Mouse (Mus musculus) heart, embryonic 13.5 days (tissue): ENCODE measurements around the gene Clk2. TPM values are rescaled to one million over a fixed set of nuclear protein-coding genes. Genes with fewer than 3 reads are reported as not detected.

Experiments used
- ATAC-seq: fragments of 200-750 bp; cut with Nextera tagmentation; 2 replicates; pipeline ENCODE4 v1.8.0; 2017; ENCODE audit warnings: moderate TSS enrichment; ENCODE audit not compliant: insufficient number of reproducible peaks, low FRiP score, low TSS enrichment; ENCODE audit errors: extremely low read depth
- H3K27ac ChIP-seq: fragments of 300-500 bp; sonication (generic); replicated peaks from 2 replicates; pipeline ENCODE4 v1.5.1; 2015; ENCODE audit warnings: moderate library complexity, mild to moderate bottlenecking, inconsistent platforms
- H3K27me3 ChIP-seq: fragments of 300-500 bp; sonication (generic); replicated peaks from 2 replicates; pipeline ENCODE4 v1.6.1; 2015; ENCODE audit warnings: mild to moderate bottlenecking, inconsistent platforms
- H3K36me3 ChIP-seq: fragments of 300-500 bp; sonication (generic); 2 replicates; pipeline ENCODE4 v1.6.1; 2015; ENCODE audit warnings: mild to moderate bottlenecking, inconsistent platforms
- H3K4me1 ChIP-seq: fragments of 300-500 bp; sonication (generic); 2 replicates; pipeline ENCODE4 v1.6.1; 2015; ENCODE audit warnings: inconsistent platforms
- H3K4me2 ChIP-seq: fragments of 300-500 bp; sonication (generic); 2 replicates; pipeline ENCODE4 v1.6.1; 2015; ENCODE audit warnings: inconsistent platforms, mild to moderate bottlenecking, moderate library complexity
- H3K4me3 ChIP-seq: fragments of 300-500 bp; sonication (generic); 2 replicates; pipeline ENCODE4 v1.5.1; 2015; ENCODE audit warnings: moderate library complexity, mild to moderate bottlenecking, inconsistent platforms
- H3K9ac ChIP-seq: fragments of 300-500 bp; sonication (generic); 2 replicates; pipeline ENCODE4 v1.6.1; 2015; ENCODE audit warnings: inconsistent platforms, mild to moderate bottlenecking, moderate library complexity
- H3K9me3 ChIP-seq: fragments of 300-500 bp; sonication (generic); 2 replicates; pipeline ENCODE4 v1.6.1; 2016; ENCODE audit warnings: inconsistent platforms
- whole genome bisulfite sequencing: fragments of 180-500 bp; shearing (Covaris S2); methylation state at CpG from one replicate; pipeline ENCODE4 v1.1.7; 2015; ENCODE audit warnings: mixed read lengths; 5-methylcytosine and 5-hydroxymethylcytosine counted together
- polyA plus RNA-seq: library from polyadenylated mRNA; unstranded; fragments of >200 nt; fragmentation: Nextera tagmentation; extraction: Ambion mirVana; gene quantifications from 2 replicates; pipeline ENCODE4 v1.2.1, GENCODE M21; 2015

Gene Clk2
- polyA plus RNA-seq, 1 experiment from 2014 or later = 16.9 TPM

DNA sequence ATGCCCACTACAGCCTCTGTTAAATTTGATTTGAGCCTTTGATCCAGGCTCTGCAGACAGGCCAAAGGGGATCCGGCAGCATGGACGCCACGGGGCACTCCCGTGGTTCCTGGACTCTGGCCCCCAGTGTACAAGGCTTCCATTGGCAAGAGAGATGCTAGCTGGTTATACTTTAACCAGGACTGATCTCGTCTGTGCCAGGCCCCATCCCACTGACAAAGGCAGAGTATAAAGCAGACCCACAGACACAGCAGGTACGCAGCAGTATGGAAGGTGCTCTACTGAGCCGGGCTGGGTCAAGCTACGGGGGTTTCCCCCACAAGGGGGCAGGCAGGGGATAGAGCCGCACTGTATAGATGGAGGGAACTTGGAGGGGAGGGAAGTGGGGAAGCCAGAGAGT is 28.2 kb upstream of the Clk2 start:
- Histone ChIP-seq H3K4me3 (peak overlapping the region; percentile 26; the same call in 1 of the 2 replicates), H3K4me2 (peak overlapping the region; percentile 39), H3K9ac (no peak overlapping the region), H3K4me1 (peaks cover 21% of the 10 kb centered on the region), H3K27ac (no peak overlapping the region), H3K9me3 (no peaks in the 10 kb centered on the region), H3K27me3 (peaks cover 45% of the 10 kb centered on the region), H3K36me3 (no peaks in the 10 kb centered on the region)
- 36% methylated on average over 9 of the region's 9 CpGs for WGBS
- no peak for ATAC-seq

DNA sequence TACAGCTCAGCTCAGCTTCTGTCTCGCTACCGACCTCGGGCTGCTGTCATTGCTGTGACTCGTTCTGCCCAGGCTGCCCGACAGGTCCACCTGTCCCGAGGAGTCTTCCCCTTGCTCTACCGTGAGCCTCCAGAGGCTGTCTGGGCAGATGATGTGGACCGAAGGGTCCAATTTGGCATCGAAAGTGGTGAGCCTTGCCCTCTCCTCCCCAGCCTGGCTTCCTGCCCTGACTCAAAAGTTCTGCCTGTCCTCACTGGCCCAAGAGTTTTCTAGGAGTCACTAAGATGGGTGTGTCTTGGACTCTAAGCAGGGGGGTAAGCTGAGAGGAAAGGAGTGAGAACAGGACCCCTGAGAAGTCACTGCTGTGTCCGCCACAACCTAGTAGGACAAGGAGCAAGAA is 19.8 kb upstream of the Clk2 start:
- no peak overlapping the region for H3K27ac ChIP-seq
- no peak overlapping the region for H3K9ac ChIP-seq
- no peak overlapping the region for H3K4me3 ChIP-seq
- H3K9me3 ChIP-seq = no peaks in the 10 kb centered on the region
- no peak for ATAC-seq
- H3K27me3 ChIP-seq = peaks cover 88% of the 10 kb centered on the region
- WGBS = 76% methylated on average over 10 of the region's 10 CpGs
- H3K4me2 ChIP-seq = no peak overlapping the region
- H3K36me3 ChIP-seq = no peaks in the 10 kb centered on the region
- peaks cover 8% of the 10 kb centered on the region for H3K4me1 ChIP-seq

DNA sequence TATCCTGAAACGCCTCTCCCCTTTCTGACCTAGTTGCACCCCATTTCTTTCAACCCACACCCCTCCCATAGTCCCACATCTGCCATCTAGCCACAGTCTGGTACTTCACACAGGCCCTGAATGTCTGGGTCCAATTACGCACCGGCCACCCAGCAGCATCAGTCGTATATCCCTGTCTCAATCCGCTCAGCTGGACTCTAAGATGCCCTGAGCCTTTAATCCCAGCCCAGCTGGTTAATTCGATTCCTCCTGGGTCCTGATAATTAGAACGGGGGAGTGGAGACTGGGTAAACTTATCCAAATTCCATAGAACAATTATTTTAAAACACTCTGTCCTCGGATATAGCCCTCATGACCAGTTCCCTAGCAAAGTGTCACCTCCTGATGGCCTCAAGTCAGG is 19.0 kb upstream of the Clk2 start:
- Histone ChIP-seq H3K4me3 (no peak overlapping the region), H3K36me3 (no peaks in the 10 kb centered on the region), H3K4me1 (peaks cover 8% of the 10 kb centered on the region), H3K4me2 (no peak overlapping the region), H3K9me3 (no peaks in the 10 kb centered on the region), H3K27ac (no peak overlapping the region), H3K9ac (no peak overlapping the region), H3K27me3 (peaks cover 96% of the 10 kb centered on the region)
- WGBS = 55% methylated on average over 8 of the region's 8 CpGs
- no peak for ATAC-seq

DNA sequence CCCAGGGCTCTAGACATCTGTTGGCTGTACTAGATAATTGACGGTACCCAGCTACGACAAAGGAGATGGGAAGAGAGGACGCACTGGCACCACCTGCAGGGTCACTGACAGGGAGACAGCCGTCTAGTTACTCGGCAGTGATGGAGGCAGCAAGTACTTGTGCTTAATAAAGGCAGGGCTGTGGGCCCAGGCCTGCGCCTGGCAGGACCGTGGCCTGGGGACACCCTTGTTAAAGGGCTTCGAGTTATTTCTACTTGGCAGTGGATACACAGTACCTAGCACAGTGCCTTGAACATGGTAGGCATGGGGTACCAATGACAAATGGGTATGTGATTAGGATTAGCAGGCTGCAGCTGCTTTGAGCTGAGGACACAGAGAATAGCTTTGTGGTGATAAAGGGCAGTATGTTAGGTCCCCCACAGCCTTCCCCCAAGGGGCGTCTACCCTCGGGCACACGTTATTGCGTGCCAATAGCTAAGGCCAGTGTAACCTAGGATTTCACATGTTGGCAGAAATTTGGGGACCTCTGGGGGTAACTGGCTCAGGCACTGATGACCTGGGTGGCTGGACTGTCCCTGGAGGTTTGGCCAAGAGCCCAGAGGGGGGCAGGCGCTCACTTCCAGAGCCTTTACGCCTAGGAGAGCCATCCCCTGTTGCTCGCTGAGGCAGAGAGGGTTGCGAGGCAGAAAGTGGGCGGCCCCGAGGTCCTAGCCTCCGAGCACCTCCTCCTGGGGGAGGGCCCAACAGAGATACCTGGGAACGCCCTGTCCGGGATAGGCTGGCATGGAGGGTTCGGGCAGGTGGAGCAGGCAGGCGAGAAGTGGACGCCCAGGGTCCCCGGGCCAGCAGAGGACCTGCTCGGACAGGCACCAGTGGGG is 17.3 kb upstream of the Clk2 start:
- 19% methylated on average over 26 of the region's 26 CpGs for WGBS
- H3K27me3 ChIP-seq = peaks cover 97% of the 10 kb centered on the region
- no peaks in the 10 kb centered on the region for H3K36me3 ChIP-seq
- H3K9ac ChIP-seq = 0 out of 2 replicates have a peak overlapping the region, but pooled peaks have one; percentile 41
- H3K4me1 ChIP-seq = peaks cover 8% of the 10 kb centered on the region
- H3K27ac ChIP-seq = no peak overlapping the region
- peak overlapping the region; percentile 63 for H3K4me2 ChIP-seq
- peak; percentile 17; the same call in 1 of the 2 replicates for ATAC-seq
- no peaks in the 10 kb centered on the region for H3K9me3 ChIP-seq
- peak overlapping the region; percentile 32 for H3K4me3 ChIP-seq

DNA sequence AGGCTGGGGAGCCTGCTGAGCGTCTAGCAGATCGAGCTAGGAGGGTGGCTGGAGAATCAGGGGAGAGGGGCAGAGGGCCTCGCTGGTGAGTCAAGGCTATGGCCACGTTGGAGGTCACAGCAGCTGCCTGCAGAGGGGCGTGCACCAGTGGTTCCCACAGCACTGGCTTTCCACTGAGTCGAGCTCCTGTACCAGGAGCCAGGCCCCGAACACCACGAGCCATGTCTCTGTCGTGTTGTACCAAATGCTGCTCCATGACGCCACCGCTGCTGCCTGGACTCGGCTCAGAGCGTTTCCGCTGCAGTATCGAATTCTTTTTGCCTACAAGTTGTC is 16.6 kb upstream of the Clk2 start:
- no peak for ATAC-seq
- Histone ChIP-seq H3K36me3 (no peaks in the 10 kb centered on the region), H3K4me1 (peaks cover 8% of the 10 kb centered on the region), H3K4me3 (peak overlapping the region; percentile 32), H3K9ac (0 out of 2 replicates have a peak overlapping the region, but pooled peaks have one; percentile 41), H3K4me2 (peak overlapping the region; percentile 63), H3K9me3 (no peaks in the 10 kb centered on the region), H3K27me3 (peaks cover 97% of the 10 kb centered on the region), H3K27ac (no peak overlapping the region)
- WGBS = 8% methylated on average over 15 of the region's 15 CpGs

DNA sequence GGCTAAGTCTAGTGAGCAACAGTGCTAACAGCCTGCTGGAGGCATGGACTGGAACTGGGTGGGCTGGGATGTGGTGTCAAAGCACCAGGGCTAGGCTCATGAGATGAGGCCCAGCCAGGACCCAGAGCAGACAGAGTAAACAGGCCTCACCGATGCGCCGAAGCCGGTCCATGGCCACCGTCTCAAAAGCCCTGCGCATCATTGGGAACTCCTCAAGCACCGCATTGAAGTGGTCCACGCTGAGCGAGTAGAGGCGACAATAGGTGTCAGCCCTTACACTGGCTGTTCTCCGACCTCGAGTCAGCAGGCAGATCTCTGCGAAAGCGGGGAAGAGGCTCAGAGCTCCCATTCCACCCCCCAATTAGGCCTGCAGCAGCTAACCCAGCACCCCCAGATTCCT is 16.0 kb upstream of the Clk2 start:
- no peaks in the 10 kb centered on the region for H3K9me3 ChIP-seq
- H3K27ac ChIP-seq = no peak overlapping the region
- H3K4me3 ChIP-seq = no peak overlapping the region
- no peak overlapping the region for H3K4me2 ChIP-seq
- H3K4me1 ChIP-seq = peaks cover 8% of the 10 kb centered on the region
- ATAC-seq = no peak
- H3K9ac ChIP-seq = no peak overlapping the region
- WGBS = 68% methylated on average over 14 of the region's 14 CpGs
- H3K36me3 ChIP-seq = no peaks in the 10 kb centered on the region
- peaks cover 95% of the 10 kb centered on the region for H3K27me3 ChIP-seq

DNA sequence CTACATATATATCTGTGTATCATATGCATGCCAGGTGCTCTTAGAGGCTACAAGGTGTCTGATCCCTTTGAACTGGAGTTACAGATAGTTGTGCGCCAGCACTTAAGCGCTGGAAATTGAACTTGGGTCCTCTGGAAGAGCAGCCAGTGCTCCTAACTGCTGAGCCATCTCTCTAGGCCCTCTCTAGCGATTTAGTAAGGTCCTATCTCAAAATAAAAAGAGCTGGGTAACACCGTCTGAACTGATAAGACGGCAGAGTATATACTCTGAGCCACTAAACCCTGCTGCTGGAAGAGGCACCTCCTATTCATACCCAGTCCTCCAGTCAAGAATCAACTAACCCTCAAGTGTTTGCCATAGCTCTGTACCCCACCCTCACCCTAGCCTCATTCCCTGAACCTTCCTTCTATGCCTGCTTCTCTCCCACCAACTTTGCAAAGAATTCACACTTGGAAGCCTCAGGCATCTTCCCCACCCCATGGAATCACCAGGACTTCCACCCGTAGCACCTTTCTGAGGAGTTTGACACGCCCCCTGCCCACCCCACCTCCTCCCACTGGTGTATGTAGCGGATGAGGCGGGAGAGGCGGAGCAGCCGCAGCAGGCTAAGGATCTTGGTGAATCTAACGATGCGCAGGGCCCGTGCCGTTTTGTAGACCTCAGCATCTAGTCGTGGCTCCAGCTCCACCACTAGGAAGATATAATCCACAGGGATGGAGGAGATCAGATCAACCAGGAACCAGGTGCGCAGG is 12.3 kb upstream of the Clk2 start:
- no peak overlapping the region for H3K4me3 ChIP-seq
- peaks cover 8% of the 10 kb centered on the region for H3K4me1 ChIP-seq
- no peak overlapping the region for H3K27ac ChIP-seq
- H3K9me3 ChIP-seq = no peaks in the 10 kb centered on the region
- no peak overlapping the region for H3K4me2 ChIP-seq
- H3K36me3 ChIP-seq = no peaks in the 10 kb centered on the region
- WGBS = 39% methylated on average over 17 of the region's 17 CpGs
- no peak overlapping the region for H3K9ac ChIP-seq
- no peak for ATAC-seq
- peaks cover 83% of the 10 kb centered on the region for H3K27me3 ChIP-seq

DNA sequence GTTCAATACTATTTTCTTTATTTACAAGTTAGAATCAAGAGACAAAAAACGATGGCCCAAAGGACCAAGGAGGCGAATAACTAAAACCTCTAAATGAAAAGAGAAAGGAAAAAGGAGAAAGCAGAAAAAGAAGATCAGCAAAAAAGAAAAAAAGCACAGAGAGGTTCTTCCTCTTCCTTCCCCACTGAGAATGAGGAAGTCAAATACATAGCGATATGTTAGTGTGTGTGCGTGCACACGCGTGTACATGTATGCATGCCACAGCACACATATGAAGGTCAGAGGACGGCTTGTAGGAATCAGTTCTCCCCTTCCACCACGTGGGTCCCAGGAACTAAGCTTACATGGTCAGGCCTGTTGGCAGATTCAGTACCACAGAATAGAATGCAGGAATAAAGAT is 7.6 kb upstream of the Clk2 start:
- Histone ChIP-seq H3K4me1 (peaks cover 17% of the 10 kb centered on the region), H3K27me3 (peaks cover 65% of the 10 kb centered on the region)

DNA sequence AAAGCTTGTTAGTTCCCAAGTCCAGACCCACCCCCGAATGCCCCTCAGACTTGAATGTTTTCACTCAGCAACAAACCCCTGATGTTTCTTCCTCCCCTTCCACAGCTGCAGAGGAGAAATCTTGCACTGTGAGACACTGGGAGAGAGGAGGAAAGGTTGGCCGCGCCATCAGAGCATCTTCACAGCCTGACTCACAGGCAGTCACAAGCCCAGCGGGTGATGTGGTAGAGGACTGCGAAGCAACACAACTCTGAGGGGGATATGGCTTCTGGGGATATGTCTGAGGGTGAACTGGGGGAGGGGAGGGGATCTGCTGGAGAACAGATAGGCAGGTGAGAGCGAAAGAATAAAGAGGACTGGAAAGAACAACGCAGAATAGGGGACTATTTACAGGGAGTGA is 5.9 kb upstream of the Clk2 start:
- Histone ChIP-seq H3K4me2 (0 out of 2 replicates have a peak overlapping the region, but pooled peaks have one; percentile 99), H3K4me1 (peaks cover 18% of the 10 kb centered on the region), H3K36me3 (no peaks in the 10 kb centered on the region), H3K27me3 (peaks cover 50% of the 10 kb centered on the region), H3K9ac (no peak overlapping the region), H3K27ac (no peak overlapping the region), H3K9me3 (no peaks in the 10 kb centered on the region), H3K4me3 (peak overlapping the region; percentile 61; the same call in 1 of the 2 replicates)
- no peak for ATAC-seq
- WGBS = 22% methylated on average over 7 of the region's 7 CpGs

More for the DNA sequence above, 7.6 kb upstream of the Clk2 start:
- Histone ChIP-seq H3K4me3 (no peak overlapping the region), H3K4me2 (no peak overlapping the region), H3K36me3 (no peaks in the 10 kb centered on the region), H3K9me3 (no peaks in the 10 kb centered on the region), H3K9ac (no peak overlapping the region), H3K27ac (no peak overlapping the region)
- 76% methylated on average over 8 of the region's 8 CpGs for WGBS
- ATAC-seq = no peak

DNA sequence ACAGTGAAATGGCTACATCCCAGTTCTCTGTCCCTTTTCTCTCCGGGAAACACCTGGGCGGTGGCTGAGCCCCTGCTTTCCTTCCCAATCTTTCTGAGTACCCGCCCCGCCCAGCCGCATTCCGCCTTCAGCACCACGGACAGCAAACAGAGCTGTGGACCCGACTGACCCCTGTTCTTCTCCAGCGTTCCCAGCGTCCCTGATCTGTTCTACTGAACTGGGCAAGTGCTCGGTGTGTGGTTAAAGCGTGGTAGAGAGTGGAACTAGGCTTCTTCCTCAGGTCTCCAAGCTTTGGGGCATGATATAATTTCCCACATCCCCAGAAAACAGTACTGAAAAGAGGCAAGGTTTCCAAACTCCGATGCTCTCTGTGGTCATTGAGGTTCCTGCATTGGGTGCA is 5.4 kb upstream of the Clk2 start:
- Histone ChIP-seq H3K36me3 (no peaks in the 10 kb centered on the region), H3K4me2 (peak overlapping the region; percentile 99), H3K27ac (no peak overlapping the region), H3K4me3 (peak overlapping the region; percentile 61), H3K4me1 (peaks cover 23% of the 10 kb centered on the region), H3K9ac (0 out of 2 replicates have a peak overlapping the region, but pooled peaks have one; percentile 71), H3K27me3 (peaks cover 44% of the 10 kb centered on the region), H3K9me3 (no peaks in the 10 kb centered on the region)
- 2% methylated on average over 13 of the region's 13 CpGs for WGBS
- ATAC-seq = no peak

DNA sequence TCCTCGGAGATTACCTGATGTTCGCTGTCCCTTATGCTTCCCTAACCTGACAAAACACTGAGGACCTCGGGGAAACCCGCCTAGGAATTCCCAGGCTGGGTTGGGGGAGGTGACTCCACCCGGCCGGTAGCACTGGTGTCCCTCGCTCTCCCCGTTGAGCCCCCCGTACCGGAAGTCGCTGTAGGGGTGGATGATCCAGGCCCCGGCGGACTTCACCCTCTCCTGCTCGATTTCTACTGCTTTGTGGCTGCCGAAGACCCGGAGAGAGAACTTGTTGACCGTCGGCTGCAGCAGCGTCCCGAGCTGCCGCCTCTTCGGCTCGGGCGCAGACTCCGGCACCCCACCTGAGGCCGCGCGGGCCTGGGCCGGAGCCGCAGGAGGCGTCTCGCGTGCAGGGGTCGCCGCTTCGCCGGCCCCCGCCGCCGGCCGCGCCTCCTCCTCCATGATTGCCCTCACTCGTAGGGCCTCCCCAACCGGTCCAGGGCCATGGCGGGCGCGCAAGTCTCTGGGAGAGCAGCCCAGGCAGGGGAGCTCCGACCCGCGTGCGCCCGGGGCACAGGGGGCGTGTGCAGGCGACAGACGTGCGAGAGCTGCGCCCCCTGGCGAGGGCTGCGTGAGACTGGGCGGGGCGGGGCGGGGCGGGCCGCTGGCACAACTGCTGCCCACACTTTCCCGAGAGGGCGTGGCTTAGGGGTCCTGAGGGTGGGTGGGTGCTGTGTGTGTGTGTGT is 4.8 kb upstream of the Clk2 start, which contains the start of gene Hcn3:
Gene Hcn3, minus strand, starts transcription at position 581 of the 729 bp plus-strand sequence.
- peak within 1 kb of the TSS; percentile 61 for H3K4me3 ChIP-seq
- no peaks in the 10 kb centered on the region for H3K9me3 ChIP-seq
- ATAC-seq = peak; percentile 60; the same call in 1 of the 2 replicates
- peaks cover 41% of the 10 kb centered on the region for H3K27me3 ChIP-seq
- peak within 1 kb of the TSS; percentile 99 for H3K4me2 ChIP-seq
- under 1% methylated on average over 61 of the region's 66 CpGs for WGBS
- H3K4me1 ChIP-seq = peaks cover 24% of the 10 kb centered on the region
- H3K36me3 ChIP-seq = no peaks in the 10 kb centered on the region
- H3K27ac ChIP-seq = no peak within 1 kb of the TSS
- H3K9ac ChIP-seq = peak within 1 kb of the TSS; percentile 71
